Mouse (Mus musculus) limb, embryonic 15.5 days (tissue): ENCODE data around the gene Gnai3. TPM values are rescaled to one million over a fixed set of nuclear protein-coding genes. Genes with fewer than 3 reads are reported as not detected.

Experiments
- ATAC-seq: fragments of 200-750 bp; cut with Nextera tagmentation; 2 replicates; pipeline ENCODE4 v1.8.0; 2017; ENCODE audit warnings: low read depth, moderate TSS enrichment; ENCODE audit not compliant: insufficient number of reproducible peaks, low FRiP score, low TSS enrichment
- H3K27ac ChIP-seq: fragments of 300-500 bp; sonication (generic); 2 replicates; pipeline ENCODE4 v1.5.1; 2015; ENCODE audit warnings: moderate library complexity, mild to moderate bottlenecking, inconsistent platforms
- H3K27me3 ChIP-seq: fragments of 300-500 bp; sonication (generic); 2 replicates; pipeline ENCODE4 v1.6.1; 2015; ENCODE audit warnings: inconsistent platforms
- H3K36me3 ChIP-seq: fragments of 300-500 bp; sonication (generic); 2 replicates; pipeline ENCODE4 v1.6.1; 2015; ENCODE audit warnings: inconsistent platforms
- H3K4me1 ChIP-seq: fragments of 300-500 bp; sonication (generic); 2 replicates; pipeline ENCODE4 v1.6.1; 2015; ENCODE audit warnings: inconsistent platforms
- H3K4me2 ChIP-seq: fragments of 300-500 bp; sonication (generic); 2 replicates; pipeline ENCODE4 v1.6.1; 2015; ENCODE audit warnings: mild to moderate bottlenecking, inconsistent platforms
- H3K4me3 ChIP-seq: fragments of 300-500 bp; sonication (generic); 2 replicates; pipeline ENCODE4 v1.5.1; 2015; ENCODE audit warnings: mild to moderate bottlenecking, inconsistent platforms
- H3K9ac ChIP-seq: fragments of 300-500 bp; sonication (generic); 2 replicates; pipeline ENCODE4 v1.6.1; 2015; ENCODE audit warnings: inconsistent platforms
- H3K9me3 ChIP-seq: fragments of 300-500 bp; sonication (generic); 2 replicates; pipeline ENCODE4 v1.6.1; 2016; ENCODE audit warnings: inconsistent platforms
- WGBS: fragments of 180-500 bp; shearing (Covaris S2); methylation state at CpG from one replicate; pipeline ENCODE4 v1.1.7; 2015; 5-methylcytosine and 5-hydroxymethylcytosine counted together
- polyA plus RNA-seq: library from polyadenylated mRNA; unstranded; fragments of >200 nt; fragmentation: Nextera tagmentation; extraction: Ambion mirVana; gene quantifications from 2 replicates; pipeline ENCODE4 v1.2.1, GENCODE M21; 2015

Gene Gnai3
- polyA plus RNA-seq, 1 experiment from 2014 or later, result 183 TPM

DNA sequence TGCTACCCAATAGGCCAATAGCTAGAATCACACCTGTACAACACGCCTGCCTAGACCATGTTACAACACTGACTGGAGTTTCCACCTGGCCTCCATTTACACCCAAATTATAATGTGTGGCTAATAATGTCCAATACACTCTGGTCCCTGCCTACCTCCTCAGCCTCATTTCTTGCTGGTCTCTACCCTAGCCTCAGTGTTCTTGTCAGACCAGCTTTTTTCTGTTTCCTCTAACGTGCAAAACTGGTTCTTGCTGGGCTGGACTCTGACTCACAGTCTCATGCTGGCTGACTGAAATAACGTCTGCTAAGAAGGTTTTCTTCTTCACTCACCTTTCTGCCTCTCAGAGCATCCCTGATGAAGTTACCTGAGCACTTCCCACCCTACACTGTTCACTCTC lies 19.6 kb downstream of the Gnai3 start:
- Histone ChIP-seq H3K9me3 (no peaks in the 10 kb centered on the region), H3K4me1 (peaks cover 15% of the 10 kb centered on the region), H3K9ac (no peak overlapping the region), H3K36me3 (peaks cover 16% of the 10 kb centered on the region), H3K27ac (no peak overlapping the region), H3K4me2 (no peak overlapping the region), H3K4me3 (no peak overlapping the region), H3K27me3 (no peaks in the 10 kb centered on the region)
- ATAC-seq, result no peak
- WGBS, result 73% methylated on average over 3 of the region's 3 CpGs

DNA sequence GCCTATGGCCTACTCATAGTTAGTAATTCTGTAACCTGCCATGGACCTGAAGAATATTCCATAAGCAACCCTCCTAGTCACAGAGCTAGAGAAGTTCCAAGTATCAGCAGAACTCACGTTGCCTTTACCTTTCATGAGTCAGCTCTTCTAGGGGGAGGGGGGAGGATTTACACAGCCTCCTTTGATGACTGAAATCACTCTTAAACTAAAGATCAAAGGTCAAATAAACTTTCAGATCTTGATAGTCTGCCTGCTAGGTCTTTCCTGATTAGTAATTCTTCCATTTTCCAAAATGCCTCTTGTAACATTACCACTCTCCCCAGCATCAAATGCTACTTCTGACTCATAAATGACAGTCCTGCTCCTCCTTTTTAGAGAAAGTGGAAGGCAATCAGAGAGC lies 21.8 kb downstream of the Gnai3 start:
- H3K4me2 ChIP-seq, result no peak overlapping the region
- WGBS, result 43% methylated on average over 1 of the region's 1 CpGs
- no peaks in the 10 kb centered on the region for H3K9me3 ChIP-seq
- peaks cover 10% of the 10 kb centered on the region for H3K4me1 ChIP-seq
- H3K27me3 ChIP-seq, result no peaks in the 10 kb centered on the region
- H3K36me3 ChIP-seq, result peaks cover 28% of the 10 kb centered on the region
- no peak overlapping the region for H3K4me3 ChIP-seq
- no peak overlapping the region for H3K9ac ChIP-seq
- no peak for ATAC-seq
- H3K27ac ChIP-seq, result no peak overlapping the region

DNA sequence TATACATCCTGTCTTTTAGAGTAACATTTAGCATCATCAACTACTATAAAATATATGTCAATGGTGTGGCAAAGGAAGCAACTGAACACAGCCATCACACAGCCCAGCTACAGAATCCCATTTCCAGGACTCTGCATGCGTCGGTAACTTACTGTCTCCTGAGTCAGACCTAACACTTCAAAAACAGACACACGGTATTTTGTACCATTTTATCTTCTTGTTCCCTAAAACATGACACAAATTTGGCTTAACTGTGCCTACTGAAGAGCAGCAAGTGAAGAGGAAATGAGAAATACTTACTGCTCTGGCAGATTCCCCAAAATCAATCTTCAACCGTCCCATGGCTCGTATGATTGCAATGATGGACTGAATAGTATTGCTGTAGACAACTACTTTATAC lies 22.7 kb downstream of the Gnai3 start:
- no peak for ATAC-seq
- H3K9ac ChIP-seq, result no peak overlapping the region
- H3K36me3 ChIP-seq, result peaks cover 35% of the 10 kb centered on the region
- 90% methylated on average over 5 of the region's 5 CpGs for WGBS
- H3K4me1 ChIP-seq, result peaks cover 3% of the 10 kb centered on the region; the same call in 1 of the 2 replicates
- no peak overlapping the region for H3K27ac ChIP-seq
- H3K9me3 ChIP-seq, result no peaks in the 10 kb centered on the region
- no peak overlapping the region for H3K4me3 ChIP-seq
- H3K27me3 ChIP-seq, result no peaks in the 10 kb centered on the region
- no peak overlapping the region for H3K4me2 ChIP-seq

DNA sequence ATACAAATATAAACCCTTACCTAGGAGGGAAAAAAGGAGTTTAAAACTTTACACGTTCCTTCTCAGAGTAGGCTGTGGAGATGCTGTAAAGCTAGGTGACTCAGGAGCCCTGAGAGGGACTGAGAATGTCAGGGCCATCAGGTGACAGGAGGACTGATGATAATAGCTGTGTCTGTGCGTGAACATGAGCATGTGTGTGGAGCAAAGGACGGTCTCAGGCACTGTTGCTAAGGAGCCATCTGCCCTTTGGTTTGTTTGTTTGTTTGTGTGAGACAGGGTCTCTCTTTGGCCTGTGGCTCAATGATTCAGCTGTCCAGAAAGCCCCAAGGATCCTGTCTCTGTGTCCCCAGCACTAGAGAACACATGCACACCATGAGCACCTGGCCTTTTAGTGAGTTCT lies 24.8 kb downstream of the Gnai3 start:
- Histone ChIP-seq H3K9me3 (no peaks in the 10 kb centered on the region), H3K4me3 (no peak overlapping the region), H3K27ac (no peak overlapping the region), H3K4me1 (no peaks in the 10 kb centered on the region), H3K4me2 (no peak overlapping the region), H3K9ac (no peak overlapping the region), H3K36me3 (peaks cover 51% of the 10 kb centered on the region), H3K27me3 (no peaks in the 10 kb centered on the region)
- ATAC-seq, result no peak
- WGBS, result 88% methylated on average over 3 of the region's 3 CpGs

- Histone ChIP-seq H3K9ac (no peak overlapping the region), H3K9me3 (no peaks in the 10 kb centered on the region), H3K4me3 (no peak overlapping the region), H3K36me3 (peaks cover 58% of the 10 kb centered on the region), H3K4me1 (no peaks in the 10 kb centered on the region), H3K4me2 (no peak overlapping the region), H3K27ac (no peak overlapping the region), H3K27me3 (no peaks in the 10 kb centered on the region)
- WGBS, result 91% methylated on average over 6 of the region's 6 CpGs
- no peak for ATAC-seq
Observed at GRCm38 (mm10) chr3:108117465-108117864, 28.5 kb downstream of the Gnai3 start.

GRCm38 (mm10) chr3:108113591-108114289 lies 32.2 kb downstream of the Gnai3 start:
- Histone ChIP-seq H3K9ac (no peak overlapping the region), H3K9me3 (no peaks in the 10 kb centered on the region), H3K36me3 (peaks cover 66% of the 10 kb centered on the region), H3K27ac (no peak overlapping the region), H3K4me3 (no peak overlapping the region), H3K4me1 (no peaks in the 10 kb centered on the region), H3K4me2 (no peak overlapping the region), H3K27me3 (no peaks in the 10 kb centered on the region)
- 80% methylated on average over 7 of the region's 7 CpGs for WGBS
- no peak for ATAC-seq

DNA sequence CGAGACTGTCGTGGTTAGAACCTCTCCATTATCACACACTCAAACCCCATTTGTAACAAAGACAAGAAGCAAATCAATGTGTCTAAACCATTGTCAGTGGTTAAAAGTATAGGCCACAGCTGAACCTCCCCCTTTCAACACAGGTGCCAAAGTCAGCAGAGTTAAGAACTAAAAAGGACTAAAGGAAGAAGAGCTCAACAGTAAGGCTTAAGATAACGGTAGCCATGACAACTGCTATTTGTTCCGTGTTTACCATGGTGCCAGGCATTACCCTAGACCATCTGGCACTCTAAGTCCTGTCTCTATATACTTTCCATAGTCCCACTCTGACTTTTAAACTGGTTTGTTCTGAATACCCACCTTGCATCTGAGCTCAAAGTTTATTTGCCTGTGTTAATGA lies 33.3 kb downstream of the Gnai3 start:
- ATAC-seq, result no peak
- H3K4me3 ChIP-seq, result no peak overlapping the region
- H3K27ac ChIP-seq, result no peak overlapping the region
- H3K4me1 ChIP-seq, result no peaks in the 10 kb centered on the region
- peaks cover 67% of the 10 kb centered on the region for H3K36me3 ChIP-seq
- 84% methylated on average over 4 of the region's 4 CpGs for WGBS
- H3K9ac ChIP-seq, result no peak overlapping the region
- no peaks in the 10 kb centered on the region for H3K27me3 ChIP-seq
- H3K4me2 ChIP-seq, result no peak overlapping the region
- H3K9me3 ChIP-seq, result no peaks in the 10 kb centered on the region

- no peak overlapping the region for H3K4me2 ChIP-seq
- no peaks in the 10 kb centered on the region for H3K27me3 ChIP-seq
- H3K36me3 ChIP-seq, result peaks cover 65% of the 10 kb centered on the region
- ATAC-seq, result no peak
- H3K9me3 ChIP-seq, result no peaks in the 10 kb centered on the region
- no peak overlapping the region for H3K9ac ChIP-seq
- WGBS, result 86% methylated on average over 7 of the region's 7 CpGs
- H3K27ac ChIP-seq, result no peak overlapping the region
- H3K4me3 ChIP-seq, result no peak overlapping the region
- no peaks in the 10 kb centered on the region for H3K4me1 ChIP-seq
Observed at GRCm38 (mm10) chr3:108112246-108112645, 33.7 kb downstream of the Gnai3 start.

DNA sequence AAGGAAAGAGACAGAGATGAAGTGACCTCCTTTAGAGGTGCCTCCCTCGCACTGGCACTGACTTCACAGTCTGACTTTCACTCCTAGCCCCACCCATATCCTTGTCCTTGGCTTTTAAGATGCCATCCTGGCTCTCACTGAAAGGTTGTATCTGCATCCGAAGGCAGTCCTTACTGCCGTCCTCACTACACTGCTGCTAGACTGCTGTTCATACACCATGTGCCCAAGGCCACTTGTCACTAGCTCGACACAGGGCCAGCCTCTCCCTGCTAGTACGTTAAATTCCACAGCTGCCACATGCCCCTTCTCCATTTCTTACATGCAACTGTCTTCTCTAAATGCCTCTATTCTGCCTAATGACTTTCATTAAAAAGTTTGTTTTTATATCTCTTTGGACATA lies 34.6 kb downstream of the Gnai3 start:
- Histone ChIP-seq H3K27me3 (no peaks in the 10 kb centered on the region), H3K27ac (no peak overlapping the region), H3K9me3 (no peaks in the 10 kb centered on the region), H3K4me2 (no peak overlapping the region), H3K9ac (no peak overlapping the region), H3K4me3 (no peak overlapping the region), H3K4me1 (no peaks in the 10 kb centered on the region), H3K36me3 (peaks cover 62% of the 10 kb centered on the region)
- no peak for ATAC-seq
- 89% methylated on average over 5 of the region's 5 CpGs for WGBS

DNA sequence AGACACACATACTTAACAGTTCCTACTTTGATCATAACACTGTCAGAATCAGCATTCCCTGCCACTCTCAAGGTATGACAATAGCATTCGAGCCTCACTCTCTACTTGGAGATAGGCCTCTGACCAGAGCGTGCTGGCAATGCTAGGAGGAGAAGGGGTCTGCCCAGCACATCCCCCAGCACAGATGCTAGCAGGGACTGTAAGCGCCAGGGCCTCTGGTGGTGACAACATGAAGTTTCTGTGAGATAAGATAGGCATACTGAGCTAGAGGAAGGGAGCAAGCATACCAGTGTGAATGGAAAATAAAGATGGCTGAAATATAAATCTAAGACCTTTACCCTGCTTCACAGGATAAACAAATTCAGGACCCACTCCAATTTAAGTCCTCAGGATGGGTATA lies 40.7 kb downstream of the Gnai3 start:
- 89% methylated on average over 3 of the region's 3 CpGs for WGBS
- Histone ChIP-seq H3K36me3 (peaks cover 37% of the 10 kb centered on the region), H3K9me3 (no peaks in the 10 kb centered on the region), H3K4me2 (no peak overlapping the region), H3K27me3 (no peaks in the 10 kb centered on the region), H3K4me1 (no peaks in the 10 kb centered on the region; the same call in 1 of the 2 replicates), H3K9ac (no peak overlapping the region), H3K4me3 (no peak overlapping the region), H3K27ac (no peak overlapping the region)
- no peak for ATAC-seq

DNA sequence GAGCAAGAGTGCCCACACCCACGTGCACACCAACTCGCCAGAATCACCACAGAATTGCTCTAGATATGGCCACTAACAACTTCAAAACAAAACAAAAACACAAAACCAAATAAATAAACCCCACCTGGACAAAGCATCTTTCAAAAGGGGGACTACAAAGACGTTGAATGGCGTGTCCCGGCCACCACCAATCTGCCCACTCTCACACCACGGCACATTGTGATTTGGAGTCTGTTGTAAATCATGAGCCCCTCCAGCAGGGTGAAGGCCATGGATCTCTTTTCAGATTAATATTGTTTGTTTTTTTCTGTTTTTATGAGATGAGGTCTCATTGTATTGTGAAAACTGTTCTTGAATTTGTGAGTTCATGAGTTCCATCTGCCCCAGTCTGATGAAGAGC lies 43.9 kb downstream of the Gnai3 start:
- no peaks in the 10 kb centered on the region for H3K9me3 ChIP-seq
- no peaks in the 10 kb centered on the region; the same call in 1 of the 2 replicates for H3K4me1 ChIP-seq
- 79% methylated on average over 6 of the region's 6 CpGs for WGBS
- H3K27me3 ChIP-seq, result no peaks in the 10 kb centered on the region
- H3K4me2 ChIP-seq, result no peak overlapping the region
- no peak overlapping the region for H3K4me3 ChIP-seq
- H3K9ac ChIP-seq, result no peak overlapping the region
- ATAC-seq, result no peak
- H3K36me3 ChIP-seq, result peaks cover 11% of the 10 kb centered on the region; the same call in 1 of the 2 replicates
- H3K27ac ChIP-seq, result no peak overlapping the region

DNA sequence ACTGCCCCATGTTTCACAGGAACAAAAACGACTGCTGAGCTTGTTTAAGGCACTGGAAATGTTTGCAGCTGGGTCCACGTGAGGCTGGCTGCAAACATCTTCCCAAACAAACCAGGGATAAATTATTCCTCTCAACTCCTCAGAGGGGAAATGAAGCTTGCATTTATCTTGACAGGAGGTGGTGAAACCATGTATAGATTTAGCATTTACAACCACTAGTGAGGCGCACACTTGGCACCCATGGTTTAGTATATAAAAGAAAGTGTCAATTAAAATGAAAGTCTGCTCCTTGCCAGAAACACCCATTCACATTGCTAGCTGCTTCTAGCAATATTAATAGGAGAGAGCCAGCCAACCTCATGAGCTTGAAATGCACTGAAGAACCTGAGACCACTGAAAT lies 44.4 kb downstream of the Gnai3 start:
- Histone ChIP-seq H3K27me3 (no peaks in the 10 kb centered on the region), H3K36me3 (peaks cover 8% of the 10 kb centered on the region; the same call in 1 of the 2 replicates), H3K9me3 (no peaks in the 10 kb centered on the region), H3K4me3 (no peak overlapping the region), H3K27ac (no peak overlapping the region), H3K4me2 (no peak overlapping the region), H3K4me1 (no peaks in the 10 kb centered on the region; the same call in 1 of the 2 replicates), H3K9ac (no peak overlapping the region)
- ATAC-seq, result no peak
- whole genome bisulfite sequencing, result 43% methylated on average over 3 of the region's 3 CpGs

- no peak for ATAC-seq
- H3K27me3 ChIP-seq, result no peaks in the 10 kb centered on the region
Observed at GRCm38 (mm10) chr3:108098316-108098715, 47.6 kb downstream of the Gnai3 start.

More at GRCm38 (mm10) chr3:108098316-108098715, 47.6 kb downstream of the Gnai3 start:
- Histone ChIP-seq H3K4me3 (no peak overlapping the region), H3K4me1 (no peaks in the 10 kb centered on the region; the same call in 1 of the 2 replicates), H3K27ac (no peak overlapping the region), H3K36me3 (no peaks in the 10 kb centered on the region), H3K9ac (no peak overlapping the region), H3K9me3 (no peaks in the 10 kb centered on the region), H3K4me2 (no peak overlapping the region)
- 73% methylated on average over 6 of the region's 6 CpGs for WGBS
